Mouse (Mus musculus) forebrain, postnatal 0 days (tissue): ENCODE data around the gene Krtap10-4. TPM values are rescaled to one million over a fixed set of nuclear protein-coding genes. Genes with fewer than 3 reads are reported as not detected.
"Not testable (repeated sequence)": the region's sequence is repeated elsewhere in the genome, so short reads cannot be mapped to it uniquely, and the experiment has no call there.

ENCODE experiments used
- ATAC-seq: fragments of 200-750 bp; cut with Nextera tagmentation; 2 replicates; pipeline ENCODE4 v1.8.0; 2017; ENCODE audit warnings: mild to moderate bottlenecking, moderate library complexity
- DNase-seq: peaks from one replicate; pipeline ENCODE4 v3.0.0-alpha.2; 2015
- H3K27ac ChIP-seq: fragments of 300-500 bp; sonication (generic); 2 replicates; pipeline ENCODE4 v1.5.1; 2014; ENCODE audit warnings: low read depth, mild to moderate bottlenecking, antibody characterized with exemption, low read length, moderate library complexity, mixed read lengths
- H3K27me3 ChIP-seq: fragments of 300-500 bp; sonication (generic); 2 replicates; pipeline ENCODE4 v1.6.1; 2014; ENCODE audit warnings: mild to moderate bottlenecking, low read length, mixed read lengths; ENCODE audit not compliant: insufficient read depth
- H3K36me3 ChIP-seq: fragments of 300-500 bp; sonication (generic); 2 replicates; pipeline ENCODE4 v1.6.1; 2014; ENCODE audit warnings: mild to moderate bottlenecking, moderate library complexity; ENCODE audit not compliant: insufficient read depth
- H3K4me1 ChIP-seq: fragments of 300-500 bp; sonication (generic); 2 replicates; pipeline ENCODE4 v1.6.1; 2014; ENCODE audit warnings: antibody characterized with exemption; ENCODE audit not compliant: insufficient read depth
- H3K4me2 ChIP-seq: fragments of 300-500 bp; sonication (generic); 2 replicates; pipeline ENCODE4 v1.6.1; 2014; ENCODE audit warnings: low read depth, mild to moderate bottlenecking, moderate library complexity
- H3K4me3 ChIP-seq: fragments of 300-500 bp; sonication (generic); 2 replicates; pipeline ENCODE4 v1.5.1; 2014; ENCODE audit warnings: low read depth, low read length, mixed read lengths
- H3K9ac ChIP-seq: fragments of 300-500 bp; sonication (generic); 2 replicates; pipeline ENCODE4 v1.6.1; 2014; ENCODE audit warnings: mild to moderate bottlenecking
- H3K9me3 ChIP-seq: fragments of 300-500 bp; sonication (generic); 2 replicates; pipeline ENCODE4 v1.6.1; 2016; ENCODE audit warnings: low read length
- CTCF ChIP-seq: sonication (generic); IDR thresholded peaks from 2 replicates; pipeline ENCODE4 v1.5.1; 2016; ENCODE audit warnings: antibody characterized with exemption, control low read depth, low read depth
- WGBS: fragments of 180-500 bp; shearing (Covaris S2); extraction: QIAGEN DNeasy Blood & Tissue Kit; methylation state at CpG from one replicate; pipeline ENCODE4 v1.1.7; 2014; 5-methylcytosine and 5-hydroxymethylcytosine counted together
- polyA plus RNA-seq: library from polyadenylated mRNA; unstranded; fragments of >200 nt; fragmentation: Nextera tagmentation; extraction: Ambion mirVana; gene quantifications from 2 replicates; pipeline ENCODE4 v1.2.1, GENCODE M21; 2015
- total RNA-seq: library from RNA; depleted of rRNA; stranded (reverse); fragments of >200 nt; gene quantifications from 2 replicates; pipeline ENCODE4 v1.2.3, GENCODE M21; 2014; rRNA removed

The Krtap10-4 gene
- total and polyA plus RNA-seq, 2 experiments from 2014 or later, result not detected

- Histone ChIP-seq H3K4me2 (no peak overlapping the region), H3K4me3 (no peak overlapping the region), H3K27ac (no peak overlapping the region), H3K9ac (no peak overlapping the region), H3K27me3 (no peaks in the 10 kb centered on the region), H3K4me1 (no peaks in the 10 kb centered on the region), H3K9me3 (no peaks in the 10 kb centered on the region), H3K36me3 (no peaks in the 10 kb centered on the region)
- no peak for DNase-seq
- no peak for TF ChIP-seq CTCF
- 83% methylated on average over 2 of the region's 2 CpGs for WGBS
- no peak for ATAC-seq
These were observed 38.3 kb downstream of the Krtap10-4 start for GRCm38 (mm10) chr10:77788621-77789020.

- not testable (repeated sequence) for H3K4me2 ChIP-seq, H3K9me3 ChIP-seq, H3K36me3 ChIP-seq, H3K27me3 ChIP-seq, H3K4me1 ChIP-seq, H3K4me3 ChIP-seq, ATAC-seq, DNase-seq, H3K27ac ChIP-seq, H3K9ac ChIP-seq
- 67% methylated on average over 1 of the region's 1 CpGs for WGBS
These were observed 39.0 kb downstream of the Krtap10-4 start, which contains the start of gene Gm7137 for GRCm38 (mm10) chr10:77787876-77788275. TSS of gene Gm7137 (minus strand) at chr10:77788200.

GRCm38 (mm10) chr10:77783396-77783795 is 43.5 kb downstream of the Krtap10-4 start:
- not testable (repeated sequence) for H3K36me3 ChIP-seq, H3K4me2 ChIP-seq, H3K4me1 ChIP-seq, ATAC-seq, H3K9me3 ChIP-seq, H3K4me3 ChIP-seq, H3K9ac ChIP-seq, H3K27me3 ChIP-seq, DNase-seq, H3K27ac ChIP-seq
- WGBS, result 67% methylated on average over 1 of the region's 3 CpGs

GRCm38 (mm10) chr10:77782442-77782841 is 44.5 kb downstream of the Krtap10-4 start, which contains the start of gene Gm3250:
TSS of gene Gm3250 (minus strand) at chr10:77782542.
- H3K4me2 ChIP-seq, H3K27ac ChIP-seq, H3K36me3 ChIP-seq, H3K4me3 ChIP-seq, H3K9ac ChIP-seq, H3K4me1 ChIP-seq, DNase-seq, ATAC-seq, H3K9me3 ChIP-seq, H3K27me3 ChIP-seq: not testable (repeated sequence)
- WGBS, result no CpG with 5 or more reads among the region's 1 CpGs

- ATAC-seq, H3K4me2 ChIP-seq, H3K27me3 ChIP-seq, H3K4me3 ChIP-seq, DNase-seq, H3K4me1 ChIP-seq, H3K9ac ChIP-seq, H3K9me3 ChIP-seq, H3K36me3 ChIP-seq, H3K27ac ChIP-seq: not testable (repeated sequence)
- WGBS, result 45% methylated on average over 1 of the region's 1 CpGs
These were observed 50.1 kb downstream of the Krtap10-4 start, which contains the start of gene Gm7138 for GRCm38 (mm10) chr10:77776844-77777243. TSS of gene Gm7138 (minus strand) at chr10:77776944.

Other genes starting within 250 kb of the Krtap10-4 start
Only the 30 nearest of the 34 such genes appear.
- 41.7 and 45.3 TPM in 2 replicates for gene Ube2g2, start 204.8 kb downstream of the Krtap10-4 start, total RNA-seq
- gene Ube2g2, start 204.8 kb downstream of the Krtap10-4 start, polyA plus RNA-seq, result 74.9 and 80.3 TPM in 2 replicates
- 0.14 TPM in 1 of 2 replicates, not detected in the other for gene Tspear, start 140.5 kb downstream of the Krtap10-4 start, total RNA-seq
- gene Tspear, start 140.5 kb downstream of the Krtap10-4 start, polyA plus RNA-seq, result 0.42 and 0.99 TPM in 2 replicates
- not detected in 2 replicates for gene Gm19402, start 136.3 kb downstream of the Krtap10-4 start, total RNA-seq
- not detected in 2 replicates for gene Gm19402, start 136.3 kb downstream of the Krtap10-4 start, polyA plus RNA-seq
- gene Gm9508, start 129.9 kb downstream of the Krtap10-4 start, total RNA-seq, result not detected in 2 replicates
- gene Gm9508, start 129.9 kb downstream of the Krtap10-4 start, polyA plus RNA-seq, result not detected in 2 replicates
- gene Gm10272, start 120.5 kb downstream of the Krtap10-4 start, total RNA-seq, result not detected in 2 replicates
- gene Gm10272, start 120.5 kb downstream of the Krtap10-4 start, polyA plus RNA-seq, result not detected in 2 replicates
- gene Gm10024, start 115.6 kb downstream of the Krtap10-4 start, total RNA-seq, result not detected in 2 replicates
- gene Gm10024, start 115.6 kb downstream of the Krtap10-4 start, polyA plus RNA-seq, result not detected in 2 replicates
- gene Gm10142, start 111.3 kb downstream of the Krtap10-4 start, total RNA-seq, result not detected in 2 replicates
- gene Gm10142, start 111.3 kb downstream of the Krtap10-4 start, polyA plus RNA-seq, result not detected in 2 replicates
- gene Krtap12-1, start 106.5 kb downstream of the Krtap10-4 start, total RNA-seq, result not detected in 2 replicates
- not detected in 2 replicates for gene Krtap12-1, start 106.5 kb downstream of the Krtap10-4 start, polyA plus RNA-seq
- gene Gm10100, start 100.6 kb downstream of the Krtap10-4 start, total RNA-seq, result not detected in 2 replicates
- gene Gm10100, start 100.6 kb downstream of the Krtap10-4 start, polyA plus RNA-seq, result not detected in 2 replicates
- gene Gm18596, start 84.5 kb downstream of the Krtap10-4 start, total RNA-seq, result not detected in 2 replicates
- not detected in 2 replicates for gene Gm18596, start 84.5 kb downstream of the Krtap10-4 start, polyA plus RNA-seq
- gene Gm9736, start 75.7 kb downstream of the Krtap10-4 start, total RNA-seq, result not detected in 2 replicates
- not detected in 2 replicates for gene Gm9736, start 75.7 kb downstream of the Krtap10-4 start, polyA plus RNA-seq
- not detected in 2 replicates for gene Gm3233, start 67.4 kb downstream of the Krtap10-4 start, total RNA-seq
- gene Gm3233, start 67.4 kb downstream of the Krtap10-4 start, polyA plus RNA-seq, result not detected in 2 replicates
- not detected in 2 replicates for gene Gm3238, start 55.8 kb downstream of the Krtap10-4 start, total RNA-seq
- not detected in 2 replicates for gene Gm3238, start 55.8 kb downstream of the Krtap10-4 start, polyA plus RNA-seq
- gene Gm7138, start 50.2 kb downstream of the Krtap10-4 start, total RNA-seq, result not detected in 2 replicates
- not detected in 2 replicates for gene Gm7138, start 50.2 kb downstream of the Krtap10-4 start, polyA plus RNA-seq
- gene Gm3250, start 44.6 kb downstream of the Krtap10-4 start, total RNA-seq, result not detected in 2 replicates
- gene Gm3250, start 44.6 kb downstream of the Krtap10-4 start, polyA plus RNA-seq, result not detected in 2 replicates
- gene Gm7137, start 38.9 kb downstream of the Krtap10-4 start, total RNA-seq, result not detected in 2 replicates
- not detected in 2 replicates for gene Gm7137, start 38.9 kb downstream of the Krtap10-4 start, polyA plus RNA-seq
- gene Gm9639, start 32.0 kb downstream of the Krtap10-4 start, total RNA-seq, result not detected in 2 replicates
- not detected in 2 replicates for gene Gm9639, start 32.0 kb downstream of the Krtap10-4 start, polyA plus RNA-seq
- not detected in 2 replicates for gene Gm19668, start 28.0 kb downstream of the Krtap10-4 start, total RNA-seq
- gene Gm19668, start 28.0 kb downstream of the Krtap10-4 start, polyA plus RNA-seq, result not detected in 2 replicates
- not detected in 2 replicates for gene Gm9507, start 15.3 kb downstream of the Krtap10-4 start, total RNA-seq
- not detected in 2 replicates for gene Gm9507, start 15.3 kb downstream of the Krtap10-4 start, polyA plus RNA-seq
- not detected in 2 replicates for gene Gm2696, start 12.4 kb downstream of the Krtap10-4 start, total RNA-seq
- not detected in 2 replicates for gene Gm2696, start 12.4 kb downstream of the Krtap10-4 start, polyA plus RNA-seq
- gene Krtap10-10, start 8.9 kb upstream of the Krtap10-4 start, total RNA-seq, result not detected in 2 replicates
- gene Krtap10-10, start 8.9 kb upstream of the Krtap10-4 start, polyA plus RNA-seq, result not detected in 2 replicates
- not detected in 2 replicates for gene Gm36176, start 19.7 kb upstream of the Krtap10-4 start, total RNA-seq
- not detected in 2 replicates for gene Gm36176, start 19.7 kb upstream of the Krtap10-4 start, polyA plus RNA-seq
- not detected in 2 replicates for gene Gm10318, start 25.8 kb upstream of the Krtap10-4 start, total RNA-seq
- not detected in 2 replicates for gene Gm10318, start 25.8 kb upstream of the Krtap10-4 start, polyA plus RNA-seq
- 0.48 TPM in 1 of 2 replicates, not detected in the other for gene Gm3285, start 34.9 kb upstream of the Krtap10-4 start, total RNA-seq
- gene Gm3285, start 34.9 kb upstream of the Krtap10-4 start, polyA plus RNA-seq, result not detected in 2 replicates
- gene Lrrc3, start 75.4 kb upstream of the Krtap10-4 start, total RNA-seq, result 19.7 and 24.1 TPM in 2 replicates
- 15.7 and 22.4 TPM in 2 replicates for gene Lrrc3, start 75.4 kb upstream of the Krtap10-4 start, polyA plus RNA-seq
- gene Trpm2, start 143.5 kb upstream of the Krtap10-4 start, total RNA-seq, result 5.5 and 8.7 TPM in 2 replicates
- 2.4 and 4.5 TPM in 2 replicates for gene Trpm2, start 143.5 kb upstream of the Krtap10-4 start, polyA plus RNA-seq
- 46.5 and 50.4 TPM in 2 replicates for gene 1810043G02Rik, start 151.4 kb upstream of the Krtap10-4 start, total RNA-seq
- 54.5 and 56.8 TPM in 2 replicates for gene 1810043G02Rik, start 151.4 kb upstream of the Krtap10-4 start, polyA plus RNA-seq
- 85.6 and 112 TPM in 2 replicates for gene Pfkl, start 183.0 kb upstream of the Krtap10-4 start, total RNA-seq
- 57.3 and 72.9 TPM in 2 replicates for gene Pfkl, start 183.0 kb upstream of the Krtap10-4 start, polyA plus RNA-seq
- not detected in 2 replicates for gene Dnmt3l, start 214.9 kb upstream of the Krtap10-4 start, total RNA-seq
- gene Dnmt3l, start 214.9 kb upstream of the Krtap10-4 start, polyA plus RNA-seq, result not detected in 2 replicates
- gene Aire, start 216.5 kb upstream of the Krtap10-4 start, total RNA-seq, result 0.15 TPM in 1 of 2 replicates, not detected in the other
- gene Aire, start 216.5 kb upstream of the Krtap10-4 start, polyA plus RNA-seq, result 0.14 and 0.29 TPM in 2 replicates